Mouse (Mus musculus) skeletal muscle tissue, adult 2 months (tissue): Measurements from ENCODE around the gene Arhgap32.
A peak's percentile ranks its signal among the peaks of the same experiment; 100 is the strongest.
"Not testable (repeated sequence)": the region's sequence is repeated elsewhere in the genome, so short reads cannot be mapped to it uniquely, and the experiment has no call there.

Source experiments
- DNase-seq: peaks from one replicate; pipeline ENCODE4 v3.0.0-alpha.2; 2012; ENCODE audit warnings: low read depth, low spot score

Arhgap32 gene

DNA sequence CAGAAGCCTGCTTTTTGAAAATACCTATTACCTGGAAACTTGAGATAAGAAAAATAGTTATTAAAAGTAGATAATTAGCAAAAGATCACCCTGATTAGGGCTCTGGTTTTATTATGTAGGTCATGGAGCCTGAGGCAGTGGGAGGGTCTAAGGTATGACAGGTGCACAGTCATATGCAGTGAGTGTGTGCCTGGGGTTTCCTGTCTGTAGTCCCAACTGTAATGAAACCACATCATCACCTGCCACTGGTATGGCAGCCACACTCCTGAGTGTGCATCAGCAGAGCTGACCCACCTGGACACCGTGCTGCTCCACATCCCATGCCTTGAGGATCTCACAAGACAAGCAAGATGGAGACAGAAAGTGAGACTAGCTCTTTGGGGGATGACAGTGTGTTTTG, at the start of gene Arhgap32:
Gene Arhgap32 (plus strand): TSS at position 351 of the 400 bp plus-strand sequence.
- DNase-seq, result no peak

DNA sequence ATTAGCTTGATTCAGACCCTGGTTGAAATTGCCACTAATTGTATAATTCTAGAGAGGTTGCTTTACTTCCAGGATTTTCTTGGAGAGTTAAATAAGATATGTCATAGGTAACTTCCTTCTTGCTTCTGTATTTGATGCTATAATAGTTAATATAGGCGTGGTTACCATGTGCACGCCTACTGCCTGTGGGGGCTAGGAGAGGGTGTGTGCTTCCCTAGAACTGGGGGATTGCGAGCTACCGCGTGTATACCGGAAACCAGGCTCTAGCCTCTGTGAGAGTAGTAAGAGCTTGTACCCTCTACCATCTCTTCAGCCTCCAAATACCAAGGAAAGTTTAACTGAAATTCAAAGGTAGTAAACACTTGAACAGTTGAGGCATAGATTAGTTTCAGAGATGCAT, 43.2 kb upstream of the Arhgap32 start:
- no peak for DNase-seq

DNA sequence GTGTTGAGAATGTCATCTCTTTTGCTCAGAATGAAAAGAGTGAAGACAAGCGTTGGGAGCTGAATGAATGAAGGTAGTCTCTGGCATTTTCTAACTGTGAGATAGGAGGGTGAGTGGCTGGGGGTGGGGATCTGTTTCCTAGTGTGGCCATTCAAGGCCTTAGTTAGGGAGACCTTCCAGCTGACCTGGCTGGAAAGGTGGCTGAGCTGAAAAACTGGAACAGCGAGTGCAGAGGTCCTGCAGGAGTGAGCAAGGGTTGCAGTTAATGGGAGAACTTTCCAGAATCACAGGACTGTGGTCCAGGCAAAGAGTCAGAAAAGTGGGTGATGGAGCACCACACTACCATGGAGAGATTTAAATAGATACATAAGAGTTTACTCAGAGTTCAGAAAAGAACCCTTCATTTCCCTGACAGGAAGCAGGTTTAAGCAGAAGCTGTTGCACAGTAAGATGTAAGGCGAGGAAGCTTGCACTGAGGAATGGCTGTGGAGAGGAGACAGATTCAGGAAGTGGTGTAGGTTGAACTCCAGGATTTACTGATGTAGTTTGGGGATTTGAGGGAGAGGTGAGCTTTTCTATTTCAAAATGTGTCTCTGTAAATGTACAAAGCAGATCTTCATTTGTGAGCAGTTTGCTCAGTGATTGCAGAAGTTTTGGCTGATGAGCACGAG, 27.7 kb upstream of the Arhgap32 start:
- no peak for DNase-seq

DNA sequence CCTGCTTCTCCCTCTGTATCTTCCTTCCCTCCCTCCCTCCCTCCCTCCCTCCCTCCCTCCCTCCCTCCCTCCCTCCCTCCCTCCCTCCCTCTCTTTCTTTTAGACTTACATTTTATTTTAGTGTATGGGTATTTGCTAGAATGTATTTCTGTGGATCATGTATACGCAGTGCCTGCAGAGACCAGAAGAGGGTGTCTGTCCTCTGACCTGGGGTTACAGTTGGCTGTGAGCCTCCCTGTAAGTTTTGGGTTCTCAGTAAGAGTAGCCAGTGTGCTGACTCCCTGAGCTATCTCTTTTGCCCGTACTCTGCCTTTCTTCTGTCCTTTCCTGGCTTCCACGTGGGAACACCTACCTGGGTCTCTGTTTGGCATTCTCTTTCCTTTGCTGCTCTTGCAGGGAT, 27.1 kb upstream of the Arhgap32 start:
- DNase-seq, result no peak

DNA sequence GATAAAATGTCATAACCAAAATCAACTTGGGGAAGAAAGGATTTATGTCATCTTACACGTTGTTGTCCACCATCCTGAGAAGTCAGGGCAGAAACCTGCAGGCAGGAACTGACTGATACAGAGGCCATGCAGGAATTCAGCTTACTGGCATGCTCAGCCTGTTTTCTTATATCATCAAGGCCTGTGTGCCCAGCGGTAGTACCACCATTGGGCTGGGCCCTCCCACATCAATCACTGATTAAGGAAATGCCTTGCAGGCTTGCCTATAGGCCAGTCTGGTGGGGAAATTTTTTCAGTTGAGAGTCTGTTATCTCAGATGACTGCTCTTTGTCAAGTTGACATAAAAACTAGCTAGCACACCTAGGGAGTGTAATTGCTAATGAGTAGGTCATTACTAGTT, 22.5 kb upstream of the Arhgap32 start:
- no peak for DNase-seq

DNA sequence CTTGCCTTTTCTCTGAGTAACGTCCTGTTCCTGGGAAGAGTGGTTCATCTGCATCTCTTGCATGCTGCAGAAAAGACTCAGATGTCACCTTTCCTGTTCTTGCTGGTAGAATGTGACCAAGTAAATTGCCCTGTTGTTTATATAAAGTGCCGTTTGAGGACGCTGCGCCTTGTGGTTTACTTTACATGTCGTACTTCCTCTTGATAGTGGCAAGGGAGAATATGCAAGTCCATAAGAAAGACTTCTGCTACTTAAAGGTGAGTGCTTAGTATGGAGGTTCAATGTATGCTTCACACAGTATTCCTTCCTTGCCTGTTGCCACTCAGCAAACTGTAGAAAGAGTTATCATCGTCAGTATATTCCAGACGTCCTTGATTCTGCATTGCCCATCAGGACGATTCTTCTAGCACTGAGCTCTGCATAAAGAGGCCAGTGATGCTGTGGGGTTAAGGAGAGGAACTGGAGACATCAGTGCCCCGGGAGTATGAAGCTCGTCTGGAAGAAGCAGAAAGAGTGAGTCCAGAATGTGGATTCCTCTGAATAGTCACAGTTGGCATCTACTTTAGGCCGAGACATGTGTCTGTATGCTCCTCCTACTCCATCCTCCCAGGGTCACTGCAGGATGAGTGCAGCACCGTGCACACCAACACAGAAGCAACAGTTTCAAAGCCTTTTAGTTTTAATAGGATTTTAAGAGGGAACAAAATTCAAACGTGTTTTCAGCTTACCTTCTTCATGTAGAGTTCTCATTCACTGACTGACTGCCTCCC, 21.4 kb upstream of the Arhgap32 start:
- DNase-seq, result no peak

DNA sequence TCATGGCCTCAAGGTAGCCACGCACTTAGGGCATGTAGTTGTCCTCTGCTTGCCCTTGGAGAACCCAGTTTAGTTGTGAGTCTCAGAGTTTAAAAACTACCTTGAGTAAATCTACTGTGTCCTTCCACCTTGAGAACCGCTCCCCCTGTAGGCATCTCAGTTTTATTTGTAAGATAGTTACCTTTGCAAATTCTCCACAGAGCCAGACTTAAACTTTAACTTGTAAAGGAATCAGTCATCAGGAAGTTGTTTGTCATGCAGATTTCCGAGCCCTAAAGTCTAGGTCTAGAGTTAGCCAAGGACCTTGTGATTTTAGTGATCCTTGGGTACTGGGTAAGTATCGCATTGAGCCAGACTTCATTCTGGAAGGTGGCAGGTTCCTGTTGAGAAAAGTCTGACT, 20.4 kb upstream of the Arhgap32 start:
- no peak for DNase-seq

DNA sequence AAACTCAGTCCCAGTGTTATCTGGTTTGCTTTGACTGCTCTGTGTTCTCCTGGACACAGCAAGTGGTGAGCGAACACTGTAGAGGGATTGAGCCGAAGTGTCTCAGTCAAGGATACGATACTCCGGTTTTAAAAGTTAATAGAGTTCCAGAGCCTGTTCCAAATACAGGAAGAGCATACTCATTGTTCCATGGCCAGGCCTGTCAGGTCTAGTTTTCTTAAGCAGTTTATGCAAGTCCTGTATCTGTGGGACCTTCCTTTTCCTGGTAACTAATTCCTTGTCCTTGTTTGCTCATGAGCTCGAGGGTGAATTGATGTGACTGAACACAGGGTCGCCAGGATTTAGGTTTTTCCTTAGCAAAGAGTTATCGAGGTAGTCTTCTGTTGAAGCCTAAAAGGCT, 19.4 kb upstream of the Arhgap32 start:
- no peak for DNase-seq

DNA sequence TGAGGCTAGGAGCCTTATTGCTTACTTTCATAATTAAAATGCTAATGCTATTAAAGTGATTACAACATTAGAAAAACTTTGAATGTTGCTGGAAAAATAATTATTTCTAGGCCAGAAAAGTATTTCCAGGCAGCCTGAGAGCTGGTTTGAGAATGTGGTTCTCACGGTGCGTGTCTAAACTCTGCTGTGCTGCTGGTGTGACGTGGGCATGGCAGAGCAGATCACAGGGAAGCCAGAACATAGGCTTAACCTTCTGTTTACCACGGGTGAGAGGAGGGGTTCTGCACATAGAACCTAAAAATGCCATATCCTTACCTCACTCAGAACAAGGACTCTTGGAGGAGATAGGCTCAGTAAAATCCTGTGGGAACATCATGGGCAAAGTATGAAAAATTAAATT, 18.8 kb upstream of the Arhgap32 start:
- no peak for DNase-seq

DNA sequence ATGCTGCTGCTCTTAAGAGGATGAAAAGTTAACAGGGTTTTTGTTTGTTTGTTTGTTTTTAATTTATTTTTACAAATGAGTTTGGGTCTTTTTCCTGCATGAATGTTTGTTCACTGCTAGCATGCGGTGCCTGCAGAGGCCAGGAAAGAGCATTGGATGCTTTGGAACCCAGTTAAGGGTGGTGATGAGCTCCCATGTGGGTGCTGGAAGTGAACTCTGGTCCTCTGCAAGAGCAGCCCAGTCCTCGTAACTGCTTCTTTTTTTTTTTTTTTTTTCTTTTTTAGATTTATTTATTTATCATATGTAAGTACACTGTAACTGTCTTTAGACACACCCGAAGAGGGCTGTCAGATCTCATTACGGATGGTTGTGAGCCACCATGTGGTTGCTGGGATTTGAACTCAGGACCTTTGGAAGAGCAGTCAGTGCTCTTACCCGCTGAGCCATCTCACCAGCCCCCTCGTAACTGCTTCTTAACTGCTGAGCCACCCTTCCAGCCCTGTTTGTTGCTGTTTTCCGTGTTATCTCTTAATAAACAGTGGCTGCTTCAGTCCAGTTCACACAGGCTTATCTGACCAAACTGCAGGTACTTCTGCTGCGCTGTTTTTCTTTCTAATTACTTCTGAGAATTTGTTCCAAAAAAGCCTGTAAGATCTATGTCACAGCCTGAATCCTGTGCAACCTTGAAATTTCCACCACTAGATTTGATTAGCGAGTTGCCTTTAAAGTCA, 17.3 kb upstream of the Arhgap32 start:
- no peak for DNase-seq

DNA sequence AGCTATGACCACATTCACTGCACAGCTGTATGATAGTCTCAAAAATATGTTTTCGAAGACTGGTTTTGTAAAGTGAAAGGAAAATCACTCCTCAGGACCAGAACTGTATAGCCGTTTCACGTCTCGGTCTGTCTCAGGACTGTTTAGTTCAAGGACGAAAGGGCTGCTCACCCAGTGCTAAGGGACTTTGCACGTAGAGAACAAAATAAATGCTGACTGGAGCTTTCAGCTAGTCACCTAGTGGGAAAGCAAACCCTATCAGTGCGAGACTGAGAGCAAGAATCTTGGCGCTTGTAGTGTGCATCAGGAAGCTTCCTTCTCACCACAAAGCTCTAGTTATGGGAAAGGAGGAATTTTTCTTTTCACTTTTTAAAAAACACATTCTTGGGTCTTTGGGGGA, 15.4 kb upstream of the Arhgap32 start:
- DNase-seq, result no peak

DNA sequence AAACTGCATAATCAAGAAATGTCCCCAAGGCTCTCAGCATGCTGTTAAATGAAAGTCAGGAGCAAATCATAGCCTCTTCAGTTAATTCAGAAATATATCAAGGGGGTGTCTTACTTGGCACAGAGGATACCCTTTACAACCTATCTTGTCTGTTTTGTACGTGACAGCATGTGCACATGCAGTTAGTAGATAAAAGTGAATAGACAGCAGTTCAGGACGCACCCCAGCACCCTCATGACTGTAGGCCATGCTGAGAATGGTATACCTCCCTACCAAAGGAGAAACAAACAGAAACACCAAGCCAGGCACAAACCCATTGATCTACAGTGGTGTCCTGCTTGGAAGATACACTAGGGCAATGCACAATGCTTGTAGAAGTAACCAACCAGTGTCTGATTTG, 14.4 kb upstream of the Arhgap32 start:
- DNase-seq, result no peak

DNA sequence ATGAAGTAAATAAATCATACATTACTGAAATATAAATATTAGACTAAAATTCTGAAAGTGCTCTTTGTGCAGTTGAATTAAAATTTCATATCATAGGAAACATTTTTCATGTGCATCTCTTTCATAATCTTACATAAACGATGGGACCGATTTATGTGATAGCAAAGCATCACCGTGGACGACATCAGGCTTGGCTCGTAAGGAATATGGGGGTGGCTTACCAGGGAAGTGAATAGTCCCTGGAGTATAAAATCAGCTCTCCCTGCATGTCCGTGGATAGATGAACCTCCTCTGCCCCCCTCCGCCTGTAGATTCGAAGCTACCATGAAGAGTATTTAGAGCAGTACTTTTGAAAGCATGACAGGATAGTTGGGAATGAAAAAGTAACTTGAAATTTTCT, 11.3 kb upstream of the Arhgap32 start:
- DNase-seq, result no peak

DNA sequence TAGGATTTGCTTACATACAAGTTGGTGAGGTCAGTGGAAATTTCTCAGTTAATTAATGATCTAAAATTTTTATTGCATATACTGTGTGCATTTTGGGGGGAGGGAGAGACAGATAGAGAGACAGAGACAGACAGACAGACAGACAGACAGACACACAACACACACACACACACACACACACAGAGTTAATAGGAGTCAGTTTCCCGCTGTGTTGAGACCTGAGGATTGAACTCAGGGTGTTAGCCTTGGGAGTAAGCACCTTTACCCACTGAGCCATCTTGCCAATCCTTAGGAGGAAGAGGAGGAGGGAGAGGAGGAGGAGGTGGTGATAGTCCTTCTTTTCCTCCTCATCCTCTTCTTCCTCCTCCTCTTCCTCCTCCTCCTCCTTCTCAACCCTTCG, 5.6 kb upstream of the Arhgap32 start:
- no peak for DNase-seq

DNA sequence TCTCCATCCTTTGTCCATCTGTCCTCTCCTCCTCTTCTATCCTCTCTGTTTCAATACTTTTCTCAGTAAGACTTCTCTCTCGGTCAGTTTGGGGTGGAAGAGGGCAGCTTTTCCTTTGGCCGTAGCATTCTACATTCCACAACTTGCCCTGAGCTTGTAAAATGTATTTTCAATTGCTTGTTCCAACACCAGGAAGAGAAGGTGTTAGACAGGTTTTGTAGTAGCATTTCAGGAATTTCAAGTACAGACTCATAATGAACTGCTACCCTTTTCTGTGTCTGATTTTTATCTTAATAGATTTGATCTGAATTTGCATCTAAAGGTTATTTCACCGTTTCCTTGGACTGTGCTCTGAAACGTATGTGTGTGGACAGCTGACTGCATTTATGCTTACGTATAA, 336 bp downstream of the Arhgap32 start:
- no peak for DNase-seq

DNA sequence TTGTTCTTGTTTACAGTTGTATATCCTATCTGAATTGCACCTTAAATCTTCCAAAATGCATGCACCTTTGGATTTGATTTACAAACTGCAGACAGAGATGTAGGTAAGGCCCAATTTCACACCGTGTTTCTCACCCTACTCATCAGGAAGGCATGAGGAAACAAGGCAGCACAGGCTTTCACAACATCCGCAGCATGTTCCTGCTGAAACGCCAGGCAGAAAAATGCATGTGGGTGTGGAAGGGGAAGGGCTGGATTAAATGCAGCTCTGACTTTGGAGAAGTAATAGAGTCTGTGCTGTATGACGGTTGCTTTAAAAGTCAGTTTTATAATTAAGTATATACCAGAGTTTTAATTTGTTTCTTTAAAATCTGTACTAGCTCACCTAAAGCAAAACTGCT, 1.9 kb downstream of the Arhgap32 start:
- peak; percentile 3 for DNase-seq

DNA sequence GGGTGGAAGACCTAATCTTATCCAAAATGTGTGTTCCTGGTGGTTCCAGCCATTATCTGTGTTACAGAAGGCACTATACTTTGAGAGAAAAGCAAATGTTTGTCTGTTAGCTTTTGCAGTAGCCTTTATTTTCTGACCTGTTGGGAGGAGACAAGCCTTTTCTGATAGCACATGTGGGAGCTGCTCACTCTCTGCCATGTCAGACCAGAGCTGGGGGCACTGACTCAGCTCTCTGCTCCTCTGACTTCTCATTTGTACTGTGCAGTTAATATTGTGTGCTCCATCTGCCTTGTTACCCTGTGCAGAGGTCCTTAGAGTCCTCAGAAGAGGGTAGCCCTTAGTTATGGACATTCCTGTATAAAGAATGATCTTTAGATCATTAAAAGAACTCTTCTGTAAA, 2.5 kb downstream of the Arhgap32 start:
- no peak for DNase-seq

DNA sequence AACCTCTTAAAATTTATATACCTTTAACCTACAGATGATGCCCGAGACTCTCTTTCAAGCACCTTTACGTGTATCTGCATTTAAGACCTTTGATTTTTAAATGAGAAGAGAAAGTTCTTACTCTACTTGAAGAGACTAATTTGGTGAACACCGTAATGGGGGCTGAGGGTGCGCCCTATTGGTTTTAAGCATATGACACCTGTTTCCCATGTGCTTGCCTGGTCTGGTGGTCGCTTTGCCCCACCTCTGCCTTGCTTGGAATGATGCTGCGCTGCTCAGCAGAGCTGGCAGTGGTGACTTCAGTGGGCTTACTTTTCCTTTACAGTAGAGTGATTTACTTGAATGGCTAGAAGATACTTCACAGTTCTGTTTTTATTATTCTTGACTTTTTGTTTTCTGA, 3.6 kb downstream of the Arhgap32 start:
- DNase-seq, result no peak

DNA sequence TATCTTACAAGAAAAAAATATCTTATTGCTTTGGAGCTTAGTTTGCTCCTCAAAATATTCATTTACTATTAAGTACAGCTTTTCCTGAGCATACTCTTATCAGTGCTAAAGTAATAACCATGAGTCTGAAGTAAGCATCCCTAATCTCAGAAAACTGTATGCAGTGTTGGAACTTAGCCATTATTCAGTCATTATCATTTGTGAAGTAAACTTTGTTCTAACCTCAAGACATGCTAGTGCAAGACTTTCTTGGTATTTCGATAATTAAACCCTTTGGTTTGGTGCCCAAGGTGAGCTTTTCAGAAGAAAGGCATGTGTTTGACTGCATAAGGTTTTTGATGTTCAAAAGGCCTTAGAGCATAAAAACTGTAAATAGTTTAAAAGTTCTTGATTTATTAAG, 4.2 kb downstream of the Arhgap32 start:
- no peak for DNase-seq

DNA sequence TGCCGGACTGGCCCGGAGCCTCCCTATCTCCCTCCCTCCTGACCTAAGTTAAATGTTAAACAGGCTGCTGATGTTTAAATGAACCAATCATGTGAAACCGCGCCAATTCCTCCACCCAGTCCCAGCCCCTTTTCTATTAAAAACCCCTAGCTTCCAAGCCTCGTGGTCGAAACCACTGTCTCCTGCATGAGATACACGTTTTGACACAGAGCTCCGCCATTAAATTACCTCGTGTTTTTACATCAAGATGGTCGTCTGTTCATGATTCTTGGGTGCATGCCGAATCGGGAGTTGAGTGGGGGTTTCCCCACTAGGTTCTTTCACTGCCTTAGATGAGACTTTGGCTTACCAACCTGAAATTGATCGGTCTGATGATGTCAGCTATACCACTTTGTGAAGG, 5.3 kb downstream of the Arhgap32 start:
- not testable (repeated sequence) for DNase-seq

DNA sequence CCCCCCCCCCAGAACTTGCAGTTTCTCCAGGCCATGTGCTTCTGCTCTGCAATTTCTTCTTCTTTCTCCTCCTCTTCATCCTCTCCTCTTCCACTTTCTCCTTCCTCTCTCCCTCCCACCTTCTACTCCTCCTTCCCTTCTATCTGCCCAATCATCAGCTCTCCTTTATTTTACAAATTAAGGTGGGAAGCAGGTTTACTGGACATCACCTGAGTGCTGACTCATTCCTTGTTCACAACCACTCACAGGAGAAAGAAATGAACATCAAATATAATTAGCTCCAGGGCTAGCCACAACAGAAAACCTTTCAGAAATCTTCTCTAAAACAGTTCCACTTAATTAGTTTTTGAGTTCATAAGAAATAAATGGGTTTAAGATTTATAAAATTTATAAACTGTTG, 20.3 kb downstream of the Arhgap32 start:
- no peak for DNase-seq

DNA sequence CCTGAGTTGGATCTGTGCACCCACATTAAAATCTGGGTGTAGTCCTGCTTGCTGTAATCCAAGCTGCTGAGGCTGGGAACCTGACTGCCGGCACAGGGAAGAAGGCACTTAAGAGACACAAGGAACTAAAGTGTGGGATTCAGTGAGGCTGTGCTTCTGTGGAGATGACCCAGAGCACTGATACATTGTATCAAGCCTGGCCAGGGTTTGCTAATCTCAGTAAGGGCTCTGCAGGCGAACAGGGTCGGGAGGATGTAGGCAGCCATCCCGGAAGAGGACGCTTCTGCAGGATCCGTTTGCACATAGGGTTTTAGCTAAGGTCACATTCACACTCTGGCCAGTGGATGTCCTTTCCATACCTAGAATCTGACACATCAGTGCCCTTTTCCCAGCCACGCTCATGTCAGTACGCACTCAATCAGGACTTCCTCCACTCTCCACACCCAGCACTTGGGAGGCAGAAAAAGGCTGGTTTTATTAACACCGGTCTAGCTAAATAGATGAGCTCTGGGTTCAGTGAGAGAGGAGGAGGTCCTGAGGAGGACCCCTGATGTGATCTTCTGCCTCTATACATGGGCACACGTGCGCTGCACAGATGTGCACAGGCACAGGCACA, 20.9 kb downstream of the Arhgap32 start:
- no peak for DNase-seq
